Mouse (Mus musculus) testis, postnatal 10 days (tissue): Measurements from ENCODE around the gene Smad5.

Source experiments
- DNase-seq: peaks from one replicate; pipeline ENCODE4 v3.0.0; 2021; ENCODE audit warnings: low spot score

Gene Smad5

GRCm38 (mm10) chr13:56755871-56756270, 53.1 kb downstream of the Smad5 start:
- peak; percentile 72 for DNase-seq

GRCm38 (mm10) chr13:56757201-56757600, 54.4 kb downstream of the Smad5 start:
- no peak for DNase-seq

GRCm38 (mm10) chr13:56758492-56758891, 55.7 kb downstream of the Smad5 start:
- peak; percentile 91 for DNase-seq

- no peak for DNase-seq
Observed at GRCm38 (mm10) chr13:56762446-56763229, 59.8 kb downstream of the Smad5 start.

- no peak for DNase-seq
Observed at GRCm38 (mm10) chr13:56765284-56766032, 62.6 kb downstream of the Smad5 start.

- no peak for DNase-seq
Observed at GRCm38 (mm10) chr13:56766211-56766610, 63.4 kb downstream of the Smad5 start.

GRCm38 (mm10) chr13:56769431-56769830, 66.6 kb downstream of the Smad5 start:
- no peak for DNase-seq

- no peak for DNase-seq
Observed at GRCm38 (mm10) chr13:56770136-56770578, 67.3 kb downstream of the Smad5 start.

GRCm38 (mm10) chr13:56770786-56771185, 68.0 kb downstream of the Smad5 start:
- no peak for DNase-seq

GRCm38 (mm10) chr13:56772592-56772991, 69.8 kb downstream of the Smad5 start:
- DNase-seq: no peak

- no peak for DNase-seq
Observed at GRCm38 (mm10) chr13:56773262-56773870, 70.6 kb downstream of the Smad5 start.

- DNase-seq: no peak
Observed at GRCm38 (mm10) chr13:56774304-56774703, 71.5 kb downstream of the Smad5 start.

GRCm38 (mm10) chr13:56780746-56781469, 78.1 kb downstream of the Smad5 start:
- no peak for DNase-seq

GRCm38 (mm10) chr13:56781697-56782096, 78.9 kb downstream of the Smad5 start:
- no peak for DNase-seq

- no peak for DNase-seq
Observed at GRCm38 (mm10) chr13:56782621-56783020, 79.8 kb downstream of the Smad5 start.

- DNase-seq: no peak
Observed at GRCm38 (mm10) chr13:56790683-56791082, 87.9 kb downstream of the Smad5 start.
